Mouse (Mus musculus): ENCODE measurements around the gene Kcnn1. TPM values are rescaled to one million over a fixed set of nuclear protein-coding genes. Genes with fewer than 3 reads are reported as not detected.
"Not testable (repeated sequence)": the region's sequence is repeated elsewhere in the genome, so short reads cannot be mapped to it uniquely, and the experiment has no call there.

The Kcnn1 gene
- polyA plus RNA-seq, 3 experiments from 2014 or later, result not detected

- ATAC-seq, result no peak
Observed at GRCm38 (mm10) chr8:70841147-70842072, 21.6 kb downstream of the Kcnn1 start.

GRCm38 (mm10) chr8:70840590-70840989 is 22.5 kb downstream of the Kcnn1 start:
- no peak for ATAC-seq

- ATAC-seq, result peak; percentile 87
Observed at GRCm38 (mm10) chr8:70839408-70840351, 23.4 kb downstream of the Kcnn1 start, which contains the start of gene Arrdc2. Gene Arrdc2 (minus strand): TSS chr8:70839720.

GRCm38 (mm10) chr8:70838654-70839407 is 24.2 kb downstream of the Kcnn1 start:
- ATAC-seq, result peak; percentile 15

GRCm38 (mm10) chr8:70836666-70837065 is 26.4 kb downstream of the Kcnn1 start:
- no peak for ATAC-seq

GRCm38 (mm10) chr8:70834071-70834470 is 29.0 kb downstream of the Kcnn1 start:
- no peak for ATAC-seq

- ATAC-seq, result no peak
Observed at GRCm38 (mm10) chr8:70833520-70833919, 29.5 kb downstream of the Kcnn1 start.

GRCm38 (mm10) chr8:70833018-70833482 is 30.0 kb downstream of the Kcnn1 start:
- peak; percentile 90 for ATAC-seq

- ATAC-seq, result no peak
Observed at GRCm38 (mm10) chr8:70832371-70832770, 30.7 kb downstream of the Kcnn1 start.

GRCm38 (mm10) chr8:70831517-70831916 is 31.5 kb downstream of the Kcnn1 start:
- ATAC-seq, result no peak

- ATAC-seq, result no peak
Observed at GRCm38 (mm10) chr8:70827796-70828195, 35.3 kb downstream of the Kcnn1 start.

GRCm38 (mm10) chr8:70827010-70827409 is 36.0 kb downstream of the Kcnn1 start:
- ATAC-seq, result no peak

GRCm38 (mm10) chr8:70825816-70826215 is 37.2 kb downstream of the Kcnn1 start:
- no peak for ATAC-seq

- no peak for ATAC-seq
Observed at GRCm38 (mm10) chr8:70823802-70824201, 39.3 kb downstream of the Kcnn1 start.

GRCm38 (mm10) chr8:70822594-70822993 is 40.5 kb downstream of the Kcnn1 start:
- not testable (repeated sequence) for ATAC-seq

- ATAC-seq, result no peak
Observed at GRCm38 (mm10) chr8:70821992-70822391, 41.1 kb downstream of the Kcnn1 start.

GRCm38 (mm10) chr8:70821399-70821962 is 41.6 kb downstream of the Kcnn1 start:
- ATAC-seq, result peak; percentile 70

GRCm38 (mm10) chr8:70820101-70820935 is 42.7 kb downstream of the Kcnn1 start:
- ATAC-seq, result no peak

- no peak for ATAC-seq
Observed at GRCm38 (mm10) chr8:70816679-70817078, 46.4 kb downstream of the Kcnn1 start.

GRCm38 (mm10) chr8:70812885-70813284 is 50.2 kb downstream of the Kcnn1 start:
- ATAC-seq, result no peak

- no peak for ATAC-seq
Observed at GRCm38 (mm10) chr8:70812055-70812454, 51.0 kb downstream of the Kcnn1 start.

Data from inflammation-experienced regulatory T-cells, adult 6 months (primary cell).